Mouse (Mus musculus): ENCODE data around the gene Myl9.
"Not testable (repeated sequence)": the region's sequence is repeated elsewhere in the genome, so short reads cannot be mapped to it uniquely, and the experiment has no call there.

Myl9 gene

GRCm38 (mm10) chr2:156784016-156784585, 8.9 kb downstream of the Myl9 start:
- no peak for DNase-seq (ENCODE audit: low spot score)

- no peak for DNase-seq (ENCODE audit: low spot score)
Observed at GRCm38 (mm10) chr2:156784891-156785290, 9.7 kb downstream of the Myl9 start.

GRCm38 (mm10) chr2:156786369-156786768, 11.1 kb downstream of the Myl9 start:
- DNase-seq (ENCODE audit: low spot score) = not testable (repeated sequence)

DNA sequence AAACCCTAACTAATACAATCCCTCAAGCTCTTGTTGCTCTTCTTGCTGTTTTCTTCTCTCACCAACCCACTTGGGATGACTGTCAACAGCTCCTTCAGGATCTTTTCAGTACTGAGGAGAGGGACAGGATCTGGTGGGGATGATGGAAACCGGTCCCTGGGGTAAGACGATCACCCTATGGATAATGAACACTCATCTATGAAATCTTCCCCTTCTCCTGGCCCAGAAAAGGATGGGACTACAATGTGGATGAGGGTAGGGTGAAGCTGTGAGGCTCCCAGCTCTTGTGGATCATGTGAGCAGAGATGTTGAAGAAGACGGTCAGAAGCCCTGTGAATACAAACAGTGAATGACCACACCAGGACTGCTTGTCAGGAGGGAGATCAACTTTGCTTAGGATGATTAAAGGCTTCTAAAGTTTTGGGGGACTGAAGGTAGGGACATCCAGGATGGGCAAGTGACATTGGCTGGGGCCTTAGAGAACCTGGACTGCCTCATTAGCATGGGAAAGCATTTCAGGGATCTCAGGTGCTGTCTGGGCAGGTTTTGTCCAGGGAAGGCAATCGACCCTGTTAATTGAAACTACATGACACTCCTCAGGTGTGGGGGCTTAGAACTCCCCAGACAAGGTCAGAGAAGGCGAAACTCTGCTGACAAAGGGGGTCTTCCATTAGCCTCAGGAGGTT, 12.0 kb downstream of the Myl9 start:
- no peak for DNase-seq (ENCODE audit: low spot score)

DNA sequence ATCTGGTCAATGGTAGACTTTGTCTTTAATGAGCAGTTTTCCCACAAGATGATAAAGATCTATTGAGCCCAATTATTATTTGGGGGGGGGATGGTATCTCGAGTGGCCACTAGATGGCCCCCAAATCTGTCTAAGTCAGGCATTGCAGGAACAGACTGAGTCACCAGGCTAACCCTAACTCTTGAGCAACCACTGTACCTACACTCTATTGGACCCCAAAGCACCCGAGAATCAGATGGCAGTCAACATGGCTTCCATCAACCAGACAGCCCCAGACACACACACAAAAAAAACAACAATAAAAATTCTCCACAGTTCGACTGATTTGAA, 12.5 kb downstream of the Myl9 start:
- no peak for DNase-seq (ENCODE audit: low spot score)

- no peak for DNase-seq (ENCODE audit: low spot score)
Observed at GRCm38 (mm10) chr2:156788836-156789235, 13.6 kb downstream of the Myl9 start.

DNA sequence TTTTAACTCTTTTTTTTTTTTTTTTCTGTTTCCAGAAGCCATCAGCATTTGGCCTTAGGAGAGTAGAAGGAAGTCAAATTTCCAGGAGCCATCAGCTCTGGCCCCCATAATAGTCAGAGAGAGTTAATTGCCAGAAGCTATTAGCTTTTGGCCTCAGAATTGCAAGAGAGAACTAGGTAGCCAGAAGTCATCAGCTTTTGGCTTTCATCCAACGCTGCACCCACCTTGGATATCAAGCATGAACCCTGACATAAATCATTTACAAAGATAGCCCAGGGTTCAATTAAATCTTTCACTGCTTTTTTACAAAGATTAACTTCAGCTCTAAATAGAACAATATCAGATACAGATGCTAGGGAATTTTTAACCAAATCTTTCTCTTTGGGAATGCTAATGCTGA, 23.3 kb downstream of the Myl9 start:
- DNase-seq (ENCODE audit: low spot score) = no peak

- no peak for DNase-seq (ENCODE audit: low spot score)
Observed at GRCm38 (mm10) chr2:156801045-156801444, 25.8 kb downstream of the Myl9 start.

GRCm38 (mm10) chr2:156802116-156802515, 26.9 kb downstream of the Myl9 start:
- not testable (repeated sequence) for DNase-seq (ENCODE audit: low spot score)

DNA sequence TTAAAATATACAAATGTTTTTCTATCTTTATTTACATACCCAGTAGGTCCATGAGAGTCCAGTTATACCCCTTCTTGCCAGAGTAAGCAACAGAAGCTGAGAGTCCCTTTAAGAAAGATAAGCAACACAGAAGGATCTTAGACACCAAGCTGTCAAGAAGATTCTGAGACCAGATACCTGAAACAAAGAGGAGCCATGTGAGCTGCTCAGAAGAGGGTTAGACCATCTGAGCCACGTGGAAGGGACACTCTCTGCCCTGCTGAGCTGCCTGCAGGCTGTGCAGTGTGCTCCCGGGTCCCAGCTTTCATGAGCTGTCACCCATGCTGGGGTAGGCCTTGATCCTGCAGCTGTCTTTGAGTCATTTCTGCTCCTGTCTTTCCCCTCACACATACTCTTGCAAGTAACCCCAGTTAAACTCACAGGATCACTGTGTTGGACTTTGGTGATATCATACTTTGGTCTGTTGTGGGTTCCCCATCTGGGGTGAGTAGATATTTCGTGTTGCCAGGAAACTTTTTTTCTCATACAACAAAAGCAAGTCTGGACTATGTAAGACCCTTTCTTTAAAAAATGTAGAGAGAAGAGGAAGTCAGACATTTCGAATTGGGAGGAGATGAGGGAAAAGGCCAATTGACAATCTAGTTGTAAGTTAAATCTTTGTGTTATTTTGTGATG, 28.6 kb downstream of the Myl9 start:
- DNase-seq (ENCODE audit: low spot score) = no peak

DNA sequence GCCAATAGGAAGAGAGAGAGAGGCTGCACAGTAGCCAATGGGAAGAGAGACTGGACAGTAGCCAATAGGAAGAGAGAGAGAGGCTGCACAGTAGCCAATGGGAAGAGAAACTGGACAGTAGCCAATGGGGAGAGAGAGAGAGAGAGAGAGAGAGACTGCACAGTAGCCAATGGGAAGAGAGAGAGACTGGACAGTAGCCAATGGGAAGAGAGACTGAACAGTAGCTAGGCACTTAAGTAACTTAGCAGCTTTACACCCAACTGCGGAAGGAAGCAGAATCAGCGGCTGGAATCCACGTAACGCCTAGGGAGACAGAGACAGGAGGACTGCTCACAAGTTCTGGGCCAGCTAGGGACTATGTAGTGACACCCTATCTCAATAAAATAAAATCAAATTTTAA, 29.4 kb downstream of the Myl9 start:
- no peak for DNase-seq (ENCODE audit: low spot score)

GRCm38 (mm10) chr2:156806886-156807285, 31.7 kb downstream of the Myl9 start:
- DNase-seq (ENCODE audit: low spot score) = no peak

- DNase-seq (ENCODE audit: low spot score) = peak; percentile 15
Observed at GRCm38 (mm10) chr2:156809579-156809978, 34.4 kb downstream of the Myl9 start.

GRCm38 (mm10) chr2:156810716-156811115, 35.5 kb downstream of the Myl9 start:
- DNase-seq (ENCODE audit: low spot score) = no peak

- DNase-seq (ENCODE audit: low spot score) = no peak
Observed at GRCm38 (mm10) chr2:156811556-156811955, 36.3 kb downstream of the Myl9 start.

DNA sequence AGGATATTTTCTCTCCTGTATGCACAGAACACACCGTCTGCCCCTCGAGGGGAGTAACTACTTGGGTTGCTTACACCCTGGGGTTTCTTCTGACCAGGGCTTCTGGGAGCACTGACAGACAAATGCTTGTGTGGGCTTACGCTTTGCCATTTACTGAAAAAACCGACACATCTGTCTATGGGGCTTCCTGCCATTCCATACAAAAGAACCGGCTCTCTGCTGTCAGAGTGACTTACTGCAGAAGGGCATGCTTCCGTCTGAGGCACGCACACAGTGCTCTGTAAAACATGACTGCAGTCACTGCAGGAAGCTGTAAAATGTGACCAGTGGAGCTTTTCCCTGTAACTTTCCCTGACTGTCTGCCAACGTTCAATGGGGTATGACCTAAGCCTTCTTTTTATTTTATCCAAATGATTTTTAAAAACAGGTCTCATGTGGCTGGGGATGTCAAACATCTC, 39.2 kb downstream of the Myl9 start:
- no peak for DNase-seq (ENCODE audit: low spot score)

DNA sequence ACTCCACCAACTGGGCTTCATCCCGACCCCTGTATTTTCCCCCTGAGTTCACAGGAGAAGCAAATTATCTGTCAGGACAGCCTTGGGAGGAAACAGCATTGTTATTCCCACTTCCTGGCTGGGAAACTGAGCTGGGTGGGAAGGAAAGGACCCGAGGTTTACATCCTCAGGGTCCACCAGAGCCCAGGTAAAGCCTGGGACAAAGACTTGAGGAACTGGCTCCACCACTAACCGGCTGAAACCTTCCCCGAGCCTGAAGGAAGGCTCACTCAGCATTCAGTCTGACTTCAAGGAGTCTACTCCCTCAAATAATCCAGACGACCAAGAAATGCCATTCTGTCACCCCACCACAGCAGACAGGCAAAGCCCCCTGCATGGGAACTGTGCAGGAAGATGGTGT, 39.7 kb downstream of the Myl9 start:
- no peak for DNase-seq (ENCODE audit: low spot score)

DNA sequence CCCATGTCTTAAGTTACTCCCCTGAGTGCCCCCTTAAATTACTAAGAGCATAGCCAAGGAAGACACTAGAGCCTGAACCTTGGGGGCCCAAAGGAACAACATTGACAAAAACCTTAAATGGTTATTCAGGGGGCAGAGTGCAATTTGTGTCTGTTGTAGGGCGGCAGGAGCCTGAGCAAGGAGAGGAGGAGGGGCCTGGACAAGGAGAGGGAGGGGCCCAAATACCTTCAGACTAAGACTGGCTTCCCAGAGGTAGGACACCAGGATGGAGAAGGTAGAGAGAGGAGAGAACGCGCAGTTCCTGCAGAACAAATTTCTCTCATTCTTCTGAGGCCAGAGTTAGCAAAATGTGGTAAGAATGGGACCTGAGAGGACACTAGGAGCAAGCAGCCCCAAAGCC, 40.2 kb downstream of the Myl9 start:
- no peak for DNase-seq (ENCODE audit: low spot score)

- no peak for DNase-seq (ENCODE audit: low spot score)
Observed at GRCm38 (mm10) chr2:156816116-156816515, 40.9 kb downstream of the Myl9 start.

- DNase-seq (ENCODE audit: low spot score) = not testable (repeated sequence)
Observed at GRCm38 (mm10) chr2:156825128-156825527, 49.9 kb downstream of the Myl9 start.
